Mouse (Mus musculus): ENCODE results near the gene Ceacam5. TPM values are rescaled to one million over a fixed set of nuclear protein-coding genes. Genes with fewer than 3 reads are reported as not detected.

Gene Ceacam5
- not detected in 2 replicates for polyA plus RNA-seq (2012)

DNA sequence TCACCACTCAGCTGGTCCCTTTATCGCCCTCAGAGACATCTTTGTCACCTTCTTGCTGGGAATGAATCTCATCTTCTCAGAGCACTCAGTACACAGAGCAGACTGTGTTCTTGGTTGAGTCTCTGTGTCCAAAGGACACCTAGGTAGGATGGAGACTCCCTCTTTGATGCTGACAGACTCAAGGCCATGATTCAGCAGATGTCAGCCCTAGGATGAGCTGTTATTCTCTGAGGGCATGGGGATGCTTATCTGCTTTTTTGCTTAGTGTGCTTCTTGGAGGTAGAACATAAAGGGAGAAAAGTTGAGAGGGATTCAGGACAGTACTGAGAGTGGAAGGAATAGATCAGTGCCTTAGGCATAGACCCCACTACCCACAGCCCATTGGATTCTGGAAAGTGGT, at the start of gene Ceacam5:
TSS of gene Ceacam5 (plus strand) at position 301 of the 400 bp plus-strand sequence.
- H3K36me3 ChIP-seq (ENCODE audit: control insufficient read depth), result no peaks in the 10 kb centered on the region
- H3K27me3 ChIP-seq (ENCODE audit: control insufficient read depth), result no peaks in the 10 kb centered on the region
- no peaks in the 10 kb centered on the region for H3K4me1 ChIP-seq (ENCODE audit: control insufficient read depth)
- peaks cover 7% of the 10 kb centered on the region for H3K9me3 ChIP-seq (ENCODE audit: control insufficient read depth, low read length)
- TF ChIP-seq TAL1 (IDR thresholded peaks at IDR 0.05; ENCODE audit: low read length) (no peak), GATA1 (IDR thresholded peaks at IDR 0.05; ENCODE audit: low read length) (no peak)
- H3K4me3 ChIP-seq (replicated peaks), result no peak within 1 kb of the TSS

Other genes starting within 250 kb of the Ceacam5 start
- not detected in 2 replicates for gene Ceacam14, start 99.4 kb downstream of the Ceacam5 start, polyA plus RNA-seq (2012)
- gene Gm5155, start 158.5 kb downstream of the Ceacam5 start, polyA plus RNA-seq (2012), result not detected in 2 replicates